Mouse (Mus musculus) heart, embryonic 15.5 days (tissue): Measurements from ENCODE around the gene Tnfsfm13. TPM values are rescaled to one million over a fixed set of nuclear protein-coding genes. Genes with fewer than 3 reads are reported as not detected.

Source experiments
- ATAC-seq: fragments of 200-750 bp; cut with Nextera tagmentation; replicated peaks from 2 replicates; pipeline ENCODE4 v1.8.0; 2017; ENCODE audit warnings: low read depth, moderate TSS enrichment; ENCODE audit not compliant: insufficient number of reproducible peaks, insufficient read depth, low FRiP score
- H3K27ac ChIP-seq: fragments of 300-500 bp; sonication (generic); 2 replicates; pipeline ENCODE4 v1.5.1; 2015; ENCODE audit warnings: mild to moderate bottlenecking, inconsistent platforms
- H3K27me3 ChIP-seq: fragments of 300-500 bp; sonication (generic); 2 replicates; pipeline ENCODE4 v1.6.1; 2015; ENCODE audit warnings: inconsistent platforms
- H3K36me3 ChIP-seq: fragments of 300-500 bp; sonication (generic); 2 replicates; pipeline ENCODE4 v1.6.1; 2015; ENCODE audit warnings: mild to moderate bottlenecking, inconsistent platforms
- H3K4me1 ChIP-seq: fragments of 300-500 bp; sonication (generic); replicated peaks from 2 replicates; pipeline ENCODE4 v1.6.1; 2015; ENCODE audit warnings: inconsistent platforms
- H3K4me2 ChIP-seq: fragments of 300-500 bp; sonication (generic); 2 replicates; pipeline ENCODE4 v1.6.1; 2015; ENCODE audit warnings: inconsistent platforms, mild to moderate bottlenecking, moderate library complexity
- H3K4me3 ChIP-seq: fragments of 300-500 bp; sonication (generic); 2 replicates; pipeline ENCODE4 v1.5.1; 2015; ENCODE audit warnings: mild to moderate bottlenecking, inconsistent platforms
- H3K9ac ChIP-seq: fragments of 300-500 bp; sonication (generic); 2 replicates; pipeline ENCODE4 v1.6.1; 2015; ENCODE audit warnings: mild to moderate bottlenecking, inconsistent platforms
- H3K9me3 ChIP-seq: fragments of 300-500 bp; sonication (generic); replicated peaks from 2 replicates; pipeline ENCODE4 v1.6.1; 2016; ENCODE audit warnings: inconsistent platforms
- WGBS: fragments of 180-500 bp; shearing (Covaris S2); methylation state at CpG from one replicate; pipeline ENCODE4 v1.1.7; 2015; ENCODE audit warnings: mixed read lengths; 5-methylcytosine and 5-hydroxymethylcytosine counted together
- microRNA counts: library from miRNA; unstranded; fragments of <30 nt; microRNA quantifications from one replicate; lab custom pipeline; 2016
- microRNA-seq: library from miRNA; unstranded; fragments of <30 nt; microRNA quantifications from one replicate; pipeline ENCODE4, GENCODE M21; 2016
- polyA plus RNA-seq: library from polyadenylated mRNA; unstranded; fragments of >200 nt; fragmentation: Nextera tagmentation; extraction: Ambion mirVana; gene quantifications from 2 replicates; pipeline ENCODE4 v1.2.1, GENCODE M21; 2015

Gene Tnfsfm13
- polyA plus RNA-seq, 1 experiment from 2014 or later = 2.9 TPM

GRCm38 (mm10) chr11:69633128-69633866 is 62.6 kb downstream of the Tnfsfm13 start:
- peak; percentile 56 for ATAC-seq
- Histone ChIP-seq H3K4me2 (peak overlapping the region; percentile 65), H3K36me3 (0 out of 2 replicates have a peak, but pooled peaks cover 4% of the 10 kb centered on the region), H3K4me3 (peak overlapping the region; percentile 92), H3K27ac (peak overlapping the region; percentile 96), H3K9ac (peak overlapping the region; percentile 89), H3K9me3 (no peaks in the 10 kb centered on the region), H3K4me1 (peaks cover 21% of the 10 kb centered on the region), H3K27me3 (no peaks in the 10 kb centered on the region)
- WGBS = under 1% methylated on average over 36 of the region's 50 CpGs

MicroRNA genes within 50 kb of the gene (microRNA counts, 519-probe panel; counts per million panel counts)
- not detected for microRNA mmu-miR-1934 (lab: Ali Mortazavi, UCI)
- microRNA mmu-miR-467f (lab: Ali Mortazavi, UCI) = 2,381 counts per million, percentile 45 among the panel's probes with 10 or more counts

Small RNAs within 50 kb of the gene (microRNA-seq; reads per million reads assigned to microRNA genes)
- gene Mir1934 = 5.3 reads per million, percentile 19 among the genes with 10 or more reads in this experiment
- not detected for gene Mir467f

Other genes with a start within 250 kb of the Tnfsfm13 start
- gene Dnah2, start 147.0 kb downstream of the Tnfsfm13 start, polyA plus RNA-seq = 0.21 and 0.42 TPM in 2 replicates
- gene Efnb3, start 135.9 kb downstream of the Tnfsfm13 start, polyA plus RNA-seq = 53.8 and 59.7 TPM in 2 replicates
- 13.3 and 17.0 TPM in 2 replicates for gene Wrap53, start 115.8 kb downstream of the Tnfsfm13 start, polyA plus RNA-seq
- gene Trp53, start 115.7 kb downstream of the Tnfsfm13 start, polyA plus RNA-seq = 59.4 and 88.1 TPM in 2 replicates
- 24.2 and 24.5 TPM in 2 replicates for gene Atp1b2, start 90.2 kb downstream of the Tnfsfm13 start, polyA plus RNA-seq
- 0.29 TPM in 1 of 2 replicates, not detected in the other for gene Shbg, start 78.2 kb downstream of the Tnfsfm13 start, polyA plus RNA-seq
- 14.3 and 16.7 TPM in 2 replicates for gene Sat2, start 74.1 kb downstream of the Tnfsfm13 start, polyA plus RNA-seq
- 22.9 and 28.5 TPM in 2 replicates for gene Fxr2, start 63.1 kb downstream of the Tnfsfm13 start, polyA plus RNA-seq
- gene Sox15, start 40.8 kb downstream of the Tnfsfm13 start, polyA plus RNA-seq = 0.22 TPM in 1 of 2 replicates, not detected in the other
- 38.8 and 48.1 TPM in 2 replicates for gene Mpdu1, start 33.5 kb downstream of the Tnfsfm13 start, polyA plus RNA-seq
- 8.7 and 18.6 TPM in 2 replicates for gene Cd68, start 29.9 kb downstream of the Tnfsfm13 start, polyA plus RNA-seq
- 310 and 340 TPM in 2 replicates for gene Eif4a1, start 23.7 kb downstream of the Tnfsfm13 start, polyA plus RNA-seq
- gene Senp3, start 14.0 kb downstream of the Tnfsfm13 start, polyA plus RNA-seq = 47.1 and 54.8 TPM in 2 replicates
- gene Tnfsf13, start 10.3 kb downstream of the Tnfsfm13 start, polyA plus RNA-seq = 0.54 and 0.99 TPM in 2 replicates
- 7.3 and 8.9 TPM in 2 replicates for gene Tnfsf12, start 249 bp downstream of the Tnfsfm13 start, polyA plus RNA-seq
- gene Polr2a, start 62.5 kb upstream of the Tnfsfm13 start, polyA plus RNA-seq = 10.9 and 18.3 TPM in 2 replicates
- 0.16 and 0.48 TPM in 2 replicates for gene Slc35g3, start 65.9 kb upstream of the Tnfsfm13 start, polyA plus RNA-seq
- gene Zbtb4, start 69.8 kb upstream of the Tnfsfm13 start, polyA plus RNA-seq = 3.1 and 3.8 TPM in 2 replicates
- 5.4 and 7.5 TPM in 2 replicates for gene Chrnb1, start 99.8 kb upstream of the Tnfsfm13 start, polyA plus RNA-seq
- 1.8 and 2.9 TPM in 2 replicates for gene Fgf11, start 105.8 kb upstream of the Tnfsfm13 start, polyA plus RNA-seq
- gene Tmem102, start 109.5 kb upstream of the Tnfsfm13 start, polyA plus RNA-seq = 1.1 and 2.6 TPM in 2 replicates
- not detected in 2 replicates for gene Gm39566, start 119.2 kb upstream of the Tnfsfm13 start, polyA plus RNA-seq
- gene Spem2, start 122.4 kb upstream of the Tnfsfm13 start, polyA plus RNA-seq = not detected in 2 replicates
- not detected in 2 replicates for gene Spem1, start 126.1 kb upstream of the Tnfsfm13 start, polyA plus RNA-seq
- 1.6 and 2.2 TPM in 2 replicates for gene Nlgn2, start 141.7 kb upstream of the Tnfsfm13 start, polyA plus RNA-seq
- gene Tmem256, start 142.4 kb upstream of the Tnfsfm13 start, polyA plus RNA-seq = 291 and 359 TPM in 2 replicates
- gene Plscr3, start 150.3 kb upstream of the Tnfsfm13 start, polyA plus RNA-seq = 68.5 and 81.4 TPM in 2 replicates
- 0.31 and 0.80 TPM in 2 replicates for gene Tnk1, start 162.6 kb upstream of the Tnfsfm13 start, polyA plus RNA-seq
- not detected in 2 replicates for gene Tmem95, start 181.9 kb upstream of the Tnfsfm13 start, polyA plus RNA-seq
- gene Kctd11, start 185.3 kb upstream of the Tnfsfm13 start, polyA plus RNA-seq = 3.3 and 5.7 TPM in 2 replicates
- 4.5 and 14.8 TPM in 2 replicates for gene Acap1, start 199.4 kb upstream of the Tnfsfm13 start, polyA plus RNA-seq
- gene 2810408A11Rik, start 204.9 kb upstream of the Tnfsfm13 start, polyA plus RNA-seq = 3.7 and 5.8 TPM in 2 replicates
- gene Neurl4, start 205.0 kb upstream of the Tnfsfm13 start, polyA plus RNA-seq = 5.2 and 7.0 TPM in 2 replicates
- 44.8 and 54.9 TPM in 2 replicates for gene Gps2, start 217.8 kb upstream of the Tnfsfm13 start, polyA plus RNA-seq
- gene Eif5a, start 225.9 kb upstream of the Tnfsfm13 start, polyA plus RNA-seq = 975 and 1,130 TPM in 2 replicates
- 5.5 and 5.7 TPM in 2 replicates for gene Ybx2, start 239.7 kb upstream of the Tnfsfm13 start, polyA plus RNA-seq